Mouse (Mus musculus) adrenal gland, adult (tissue): ENCODE results near the gene 1700092M07Rik.

Experiments
- DNase-seq, 2 experiments: peaks; one replicate each; pipeline ENCODE4 v3.0.0; 2022 to 2023; ENCODE audit warnings: low spot score in 1 of 2; ENCODE audit not compliant: inconsistent age in 2 of 2

Gene 1700092M07Rik

DNA sequence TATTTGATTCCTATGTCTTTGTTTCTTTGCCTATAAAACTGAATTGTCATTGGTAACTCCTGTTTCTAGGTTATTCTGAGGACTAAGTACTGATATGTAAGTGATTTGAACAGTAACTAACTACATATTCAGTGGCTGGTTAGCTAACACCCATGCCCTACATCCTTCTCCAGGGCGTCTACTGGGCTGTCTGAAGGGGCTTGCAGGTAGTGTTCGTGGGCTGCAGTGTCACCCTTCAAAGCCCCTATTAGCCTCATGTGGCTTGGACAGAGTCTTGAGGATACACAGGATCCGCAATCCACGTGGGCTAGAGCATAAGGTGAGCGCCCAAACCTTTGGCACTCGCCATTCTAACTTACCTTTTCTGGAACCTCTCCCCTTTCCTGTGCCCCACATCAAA lies 872 bp upstream of the 1700092M07Rik start:
- DNase-seq: no peak

DNA sequence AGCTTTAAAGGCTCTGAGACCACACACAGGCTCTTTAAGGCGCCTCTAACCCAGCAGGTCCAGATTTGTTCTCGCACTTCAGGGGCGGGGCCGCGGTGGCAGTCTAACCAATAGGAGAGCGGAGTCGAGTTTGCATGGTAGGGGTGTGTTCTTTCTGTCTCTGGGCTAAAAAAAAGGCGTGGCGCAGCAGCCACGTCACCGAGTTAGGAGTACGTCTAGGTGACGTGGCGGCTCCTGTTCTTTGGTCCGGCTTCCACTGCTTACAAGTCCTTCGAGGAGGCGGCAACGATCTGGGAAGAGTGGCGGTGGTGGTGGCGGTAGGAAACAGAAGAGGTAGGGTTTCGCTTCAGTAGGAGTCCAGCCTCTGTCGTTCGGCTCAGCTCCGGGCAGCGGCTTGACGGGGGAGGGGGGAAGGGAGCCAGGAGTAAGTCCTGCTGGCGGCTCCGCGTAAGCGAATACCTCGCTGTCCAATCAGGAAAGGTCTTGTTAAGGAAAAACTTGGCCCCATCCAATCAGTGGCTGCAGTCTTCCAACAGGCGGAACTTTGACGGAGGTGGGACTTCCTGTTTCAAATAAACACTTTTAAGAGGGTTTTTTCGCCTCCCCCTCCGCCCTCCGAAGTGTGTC lies 838 bp downstream of the 1700092M07Rik start, which contains the start of gene Stx5a:
Gene Stx5a, plus strand, starts transcription at position 171 of the 627 bp plus-strand sequence.
- peak; percentile 97 to 99 for DNase-seq

DNA sequence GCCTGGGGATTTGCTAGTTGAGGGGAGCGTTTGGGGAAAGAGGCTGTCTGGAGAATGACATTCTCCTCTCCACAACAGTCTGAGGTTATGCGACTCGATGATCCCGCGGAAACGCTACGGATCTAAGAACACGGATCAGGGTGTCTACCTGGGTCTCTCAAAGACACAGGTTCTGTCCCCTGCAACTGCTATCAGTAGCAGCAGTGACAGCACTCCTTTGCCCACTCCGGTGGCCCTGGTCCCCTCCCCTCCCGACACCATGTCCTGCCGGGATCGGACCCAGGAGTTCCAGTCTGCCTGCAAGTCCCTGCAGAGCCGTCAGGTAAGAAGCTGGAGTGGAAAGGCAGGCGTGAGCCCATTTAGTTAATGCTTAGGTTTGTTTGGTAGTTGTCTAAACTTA lies 1.7 kb downstream of the 1700092M07Rik start:
- DNase-seq: peak in 1 of 2 experiments; percentile 44

DNA sequence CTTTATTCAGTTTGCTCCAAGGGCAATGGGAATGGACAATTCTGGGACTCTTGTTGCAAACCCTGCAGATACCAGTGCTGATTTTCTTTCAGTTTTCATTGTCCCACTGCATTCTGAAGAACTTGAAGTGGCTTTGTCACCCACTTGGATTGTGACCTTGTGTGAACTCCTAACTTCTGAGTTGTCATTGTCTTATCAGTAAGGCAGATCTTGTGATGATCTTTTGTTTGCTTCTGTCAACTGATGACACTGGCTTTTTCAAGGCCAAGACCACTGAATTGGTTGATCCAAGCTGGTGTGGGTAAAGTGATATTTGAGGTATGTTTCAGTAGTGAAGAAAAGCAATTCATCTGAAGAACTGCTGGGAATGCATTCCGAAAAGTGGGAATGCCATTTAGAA lies 4.9 kb downstream of the 1700092M07Rik start:
- peak in 1 of 2 experiments; percentile 53 for DNase-seq

DNA sequence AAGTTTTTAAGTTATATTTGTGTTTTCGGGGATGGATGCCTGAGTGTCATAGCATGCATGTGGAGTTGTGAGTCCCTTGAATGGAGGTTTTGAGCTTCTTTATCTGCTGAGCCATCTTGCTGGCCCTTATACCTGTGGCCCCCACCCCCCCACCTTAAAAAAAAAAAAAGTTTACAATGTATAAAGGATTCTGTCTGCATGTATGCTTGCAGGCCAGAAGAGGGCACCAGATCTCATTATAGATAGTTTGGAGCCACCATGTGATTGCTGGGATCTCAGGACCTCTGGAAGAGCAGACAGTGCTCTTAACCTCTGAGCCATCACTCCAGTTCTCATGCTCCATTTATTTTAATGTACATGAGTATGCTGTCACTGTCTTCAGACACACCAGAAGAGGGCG lies 6.8 kb downstream of the 1700092M07Rik start:
- no peak for DNase-seq

DNA sequence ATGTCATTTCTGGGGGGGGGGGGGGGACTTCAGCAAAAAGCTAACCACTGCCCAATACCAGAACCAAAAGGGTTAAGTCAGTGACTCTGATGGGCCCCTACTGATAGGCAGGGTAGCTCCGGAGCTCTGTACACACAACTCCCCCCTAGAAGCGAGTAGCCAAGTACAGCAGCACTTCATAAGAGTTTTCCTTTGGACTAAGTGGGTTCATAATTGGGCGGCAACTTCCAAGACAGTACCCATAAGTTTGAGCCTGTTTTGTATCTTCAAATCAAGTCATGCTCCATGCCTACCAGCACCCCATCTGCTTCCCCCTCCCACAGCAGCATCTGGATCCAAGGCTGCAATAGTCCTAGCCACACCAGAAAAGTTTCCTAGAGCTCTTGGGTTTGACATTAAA lies 15.1 kb downstream of the 1700092M07Rik start:
- no peak for DNase-seq

DNA sequence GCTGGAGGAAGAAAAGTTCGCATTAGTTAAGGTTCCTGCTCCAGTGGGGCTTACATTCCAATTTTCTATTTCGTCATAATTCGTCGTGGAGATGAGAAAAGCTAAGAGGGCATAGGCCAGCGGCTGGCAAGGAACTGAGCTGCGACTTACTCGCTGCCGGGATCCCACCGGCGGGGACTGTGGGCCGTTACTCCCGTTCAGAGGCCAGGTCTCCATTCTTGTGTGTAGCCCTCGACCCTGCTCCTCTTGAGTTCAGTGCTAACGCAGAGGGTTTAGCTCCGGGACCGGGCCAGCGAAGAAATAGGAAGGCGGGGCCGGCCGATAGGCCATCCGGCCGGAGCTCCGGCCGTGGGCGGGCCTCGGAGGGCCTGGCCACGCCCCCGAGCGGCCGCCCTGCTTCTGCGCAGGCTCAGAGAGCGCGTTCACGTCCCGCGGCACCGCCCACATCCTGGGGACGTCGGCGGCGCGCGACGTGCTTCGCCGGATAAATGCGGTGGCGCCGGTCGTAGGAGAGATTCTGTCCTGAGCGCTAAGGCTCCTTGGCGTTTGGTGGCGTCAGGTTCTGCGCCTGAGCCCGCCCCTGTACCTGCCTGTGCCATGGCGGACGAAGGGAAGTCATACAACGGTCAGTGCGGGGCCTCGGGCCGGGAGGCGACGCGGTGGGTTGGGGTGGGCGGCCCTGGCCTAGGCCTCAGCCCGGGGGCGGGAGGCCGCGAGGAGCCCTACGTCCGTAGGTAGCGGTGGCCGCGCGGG lies 16.3 kb downstream of the 1700092M07Rik start, which contains the start of gene Nxf1:
Gene Nxf1, plus strand, starts transcription at position 439 of the 753 bp plus-strand sequence.
- DNase-seq: peak; percentile 94 to 97

DNA sequence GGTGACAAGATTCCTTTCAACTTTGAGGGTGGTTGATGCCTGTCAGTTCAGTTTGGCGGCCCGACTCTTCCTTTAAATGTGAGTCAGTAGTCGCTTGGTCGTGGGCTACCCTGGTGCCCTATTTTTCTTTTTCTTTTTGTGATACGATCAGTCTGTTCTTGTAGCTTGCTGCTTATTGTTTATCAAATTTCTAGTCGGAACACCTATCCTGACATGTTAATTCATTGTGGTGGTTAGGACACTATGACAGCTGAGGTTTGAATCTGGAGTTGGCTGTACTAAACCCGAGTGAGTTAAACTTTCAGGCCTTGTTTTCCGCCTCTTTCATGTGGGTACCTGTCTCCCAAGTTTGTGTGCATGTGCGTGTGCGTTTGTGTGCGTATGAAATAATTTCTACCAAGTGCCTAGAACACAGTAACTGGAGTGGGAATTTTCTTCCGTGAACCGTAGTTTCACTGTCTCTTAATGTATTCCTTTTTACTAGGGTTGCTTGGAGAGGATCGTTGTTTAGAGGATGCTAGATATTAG lies 17.0 kb downstream of the 1700092M07Rik start:
- no peak for DNase-seq

DNA sequence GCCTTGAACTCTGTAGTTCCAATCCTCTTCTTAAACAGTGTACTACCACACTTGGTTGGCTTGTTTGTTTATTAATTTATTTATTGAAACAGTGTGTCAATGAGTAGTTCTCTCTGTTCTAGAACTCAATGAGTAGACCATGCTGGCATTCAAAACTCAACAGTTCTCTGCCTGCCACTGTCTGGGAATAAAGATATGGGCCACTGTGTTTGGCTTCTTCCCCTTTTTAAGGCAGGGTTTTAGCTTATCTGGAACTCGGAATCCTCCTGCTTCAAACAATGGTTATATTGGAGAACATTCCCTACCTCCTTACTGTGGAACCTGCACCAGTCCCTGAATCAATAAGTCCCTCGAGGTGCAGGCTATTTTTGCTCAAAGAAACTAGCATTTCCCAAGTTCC lies 18.4 kb downstream of the 1700092M07Rik start:
- DNase-seq: no peak

DNA sequence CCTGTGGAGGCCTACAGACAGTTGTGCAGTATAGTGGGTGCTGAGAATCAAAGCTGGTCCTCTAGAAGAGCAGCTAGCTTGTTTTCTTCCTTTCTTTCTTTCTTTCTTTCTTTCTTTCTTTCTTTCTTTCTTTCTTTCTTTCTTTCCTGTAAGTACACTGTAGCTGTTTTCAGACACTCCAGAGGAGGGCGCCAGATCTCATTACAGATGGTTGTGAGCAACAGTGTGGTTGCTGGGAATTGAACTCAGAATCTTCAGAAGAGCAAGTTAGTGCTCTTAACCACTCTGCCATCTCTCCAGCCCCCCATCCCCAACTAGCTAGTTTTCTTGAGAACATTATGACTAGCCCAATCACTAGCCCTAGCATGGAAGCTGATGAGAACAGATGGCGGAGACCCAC lies 20.2 kb downstream of the 1700092M07Rik start:
- DNase-seq: no peak

DNA sequence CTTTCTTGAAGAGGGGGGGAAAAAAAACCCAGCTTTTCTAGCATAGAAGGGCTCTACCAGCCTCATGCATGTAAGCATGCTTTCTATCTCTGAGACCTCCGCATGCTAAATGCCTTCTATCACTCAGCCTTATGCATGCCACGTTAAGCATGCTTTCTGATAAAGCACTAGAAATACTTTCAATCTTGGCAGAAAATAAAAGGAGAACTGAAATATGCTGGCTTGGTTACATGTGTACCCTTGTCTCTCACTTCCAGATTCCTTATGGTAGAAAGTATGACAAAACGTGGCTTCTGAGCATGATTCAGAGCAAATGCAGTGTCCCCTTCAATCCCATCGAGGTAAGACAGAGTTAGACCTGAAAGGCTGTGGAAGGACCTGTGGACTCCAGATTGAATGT lies 22.8 kb downstream of the 1700092M07Rik start:
- DNase-seq: no peak

DNA sequence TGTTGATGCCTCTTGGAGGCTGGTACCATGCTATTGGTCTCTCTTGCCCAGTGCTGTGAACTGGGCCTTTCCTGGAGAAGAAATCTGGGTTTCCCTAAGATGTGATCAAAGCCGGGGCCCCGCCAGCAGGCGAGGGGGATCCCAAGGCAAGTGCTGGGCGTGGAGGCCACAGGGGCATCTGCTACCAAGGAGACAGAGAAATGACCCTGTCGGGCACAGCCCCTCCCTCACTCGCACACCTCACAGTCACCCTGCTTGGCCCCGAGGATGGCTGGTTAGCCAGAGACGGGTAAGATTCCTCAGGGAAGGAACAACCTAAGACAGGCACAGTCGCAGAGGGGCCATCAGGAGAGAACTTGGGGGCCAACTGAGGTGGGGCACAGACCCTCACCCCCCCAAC lies 25.0 kb downstream of the 1700092M07Rik start:
- DNase-seq: no peak

DNA sequence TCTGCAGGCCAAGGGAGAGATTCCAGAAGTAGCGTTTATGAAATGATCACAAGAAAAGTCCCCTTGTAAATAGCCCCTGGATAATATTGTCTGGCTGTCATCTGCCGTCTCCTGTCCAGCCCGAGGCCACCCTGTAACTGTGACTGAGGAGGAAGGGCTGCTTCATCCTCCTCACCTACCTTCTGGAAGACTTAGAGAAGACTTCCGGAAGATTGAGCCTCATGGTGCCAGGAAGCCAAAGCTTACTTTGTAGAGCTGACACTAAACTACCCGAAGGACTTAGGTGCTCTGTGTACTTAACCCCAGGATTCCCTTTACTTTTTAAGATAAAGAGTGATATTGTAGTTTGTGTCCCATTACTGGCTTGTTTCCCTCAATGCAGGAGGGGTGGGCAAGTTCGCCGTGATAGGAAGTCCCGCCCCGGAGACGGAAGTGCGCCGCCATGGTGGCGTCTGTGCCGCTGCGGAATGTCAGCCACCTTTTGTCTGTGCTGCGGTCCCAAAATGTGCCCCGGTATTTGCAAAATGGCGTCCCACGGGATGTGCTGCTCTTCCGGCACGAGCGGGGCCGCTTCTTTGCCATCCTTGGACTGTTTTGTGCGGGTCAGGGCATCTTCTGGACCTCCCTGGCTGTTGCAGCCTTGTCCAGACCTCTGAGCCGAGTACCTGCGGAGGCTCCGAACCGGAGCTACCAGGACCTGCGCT lies 30.2 kb downstream of the 1700092M07Rik start, which contains the start of gene Tmem223:
Gene Tmem223, plus strand, starts transcription at position 430 of the 704 bp plus-strand sequence.
- DNase-seq: peak; percentile 86 to 95

DNA sequence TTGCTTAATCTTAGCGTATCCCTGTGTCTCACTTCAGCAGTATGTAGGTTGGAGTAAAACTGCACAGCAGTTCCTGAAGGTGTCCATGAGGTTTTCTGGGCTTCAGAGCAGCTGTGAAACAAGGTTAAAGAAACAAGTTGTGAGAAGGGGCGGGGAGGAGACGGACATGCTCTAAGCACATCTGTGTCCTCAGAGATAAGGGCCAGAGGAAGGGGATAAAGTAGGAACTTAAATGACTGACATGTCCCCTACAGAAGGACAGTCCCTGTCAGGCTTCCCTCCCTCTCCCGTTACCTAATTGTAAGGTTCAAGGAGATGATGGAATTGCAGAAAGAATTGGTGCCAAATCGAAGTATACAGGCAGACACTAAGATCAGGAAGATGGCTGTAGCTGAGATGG lies 32.5 kb downstream of the 1700092M07Rik start:
- DNase-seq: no peak

DNA sequence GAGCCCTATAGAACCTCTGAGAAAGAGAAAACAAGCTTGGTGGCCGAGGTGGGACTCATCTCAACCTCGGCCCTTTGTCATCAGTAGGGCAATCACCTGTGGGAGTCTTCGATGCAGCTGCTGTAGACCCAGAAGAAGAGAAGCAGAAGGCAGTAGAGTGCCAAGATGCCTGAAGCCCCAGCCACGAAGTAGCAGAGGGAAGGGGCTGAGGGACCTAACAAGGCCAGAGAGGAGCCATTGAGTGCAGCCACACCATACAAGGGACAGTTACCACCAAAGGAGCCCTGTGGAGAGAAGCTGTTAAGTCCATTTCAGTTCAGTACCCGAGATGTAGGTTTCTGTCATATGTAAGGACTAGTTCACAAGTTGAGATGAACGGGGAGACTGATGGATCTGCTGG lies 32.9 kb downstream of the 1700092M07Rik start:
- peak in 1 of 2 experiments; percentile 54 for DNase-seq

DNA sequence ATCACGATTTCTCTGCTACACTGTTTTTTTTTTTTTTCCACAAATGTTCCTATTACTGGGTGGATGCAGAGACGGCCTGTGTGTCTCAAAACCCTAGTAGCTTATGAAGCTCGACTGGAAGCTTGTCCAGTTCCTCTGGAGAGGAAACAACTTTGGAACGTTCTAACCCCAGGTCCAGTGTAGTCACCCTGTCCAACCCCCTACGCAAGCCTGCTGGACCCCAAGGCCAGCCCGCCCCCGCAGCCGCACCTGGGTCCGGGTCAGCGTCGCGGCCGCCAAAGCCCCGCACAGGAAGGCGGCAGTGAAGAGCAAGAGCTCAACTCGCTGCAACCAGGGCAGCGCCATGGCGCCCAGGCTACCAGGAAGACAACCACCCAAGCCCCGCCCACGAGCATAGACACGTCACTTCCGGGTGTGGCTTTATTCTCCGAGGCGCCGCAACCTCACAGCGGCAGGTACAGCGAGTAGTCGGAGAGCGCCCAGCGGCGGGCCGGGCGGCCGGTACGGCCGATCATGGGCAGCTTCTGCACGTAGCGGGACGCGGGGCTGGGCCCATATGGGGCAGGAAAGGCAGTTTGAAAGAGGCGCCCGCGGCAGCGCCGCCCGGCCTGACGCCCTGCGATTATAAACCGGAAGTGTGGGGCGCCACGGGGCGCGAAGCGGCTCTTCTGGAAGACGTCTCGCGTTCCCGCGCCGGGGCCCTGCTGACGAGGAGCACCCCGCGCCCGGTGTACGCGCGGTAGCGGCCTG lies 33.7 kb downstream of the 1700092M07Rik start, which contains the start of gene Tmem179b:
Gene Tmem179b, minus strand, starts transcription at position 382 of the 750 bp plus-strand sequence.
- peak; percentile 96 to 99 for DNase-seq

DNA sequence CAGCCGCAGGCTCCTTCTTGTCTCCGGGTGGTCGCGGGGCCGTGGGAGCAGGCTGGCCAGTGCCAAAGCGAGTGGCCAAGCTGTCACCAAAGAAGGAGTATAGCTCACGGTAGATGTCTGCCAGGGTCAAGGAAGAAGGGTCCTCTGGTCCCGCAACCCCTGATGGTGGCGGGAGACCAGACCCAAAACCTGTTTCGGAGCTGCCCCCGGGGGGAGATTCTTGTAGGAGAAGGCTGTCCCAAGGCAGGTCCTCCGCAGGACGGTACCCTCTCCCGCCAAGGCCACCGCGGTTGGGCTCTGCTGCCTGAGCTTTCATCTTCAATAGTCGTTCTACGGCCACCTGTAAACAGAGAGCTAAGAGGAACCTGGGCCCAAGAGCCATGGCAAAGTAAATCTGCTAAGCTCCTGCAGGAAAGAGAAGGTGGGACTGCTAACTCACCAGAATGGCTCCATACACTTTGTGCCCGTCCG lies 34.5 kb downstream of the 1700092M07Rik start:
- DNase-seq: peak; percentile 61 to 82

DNA sequence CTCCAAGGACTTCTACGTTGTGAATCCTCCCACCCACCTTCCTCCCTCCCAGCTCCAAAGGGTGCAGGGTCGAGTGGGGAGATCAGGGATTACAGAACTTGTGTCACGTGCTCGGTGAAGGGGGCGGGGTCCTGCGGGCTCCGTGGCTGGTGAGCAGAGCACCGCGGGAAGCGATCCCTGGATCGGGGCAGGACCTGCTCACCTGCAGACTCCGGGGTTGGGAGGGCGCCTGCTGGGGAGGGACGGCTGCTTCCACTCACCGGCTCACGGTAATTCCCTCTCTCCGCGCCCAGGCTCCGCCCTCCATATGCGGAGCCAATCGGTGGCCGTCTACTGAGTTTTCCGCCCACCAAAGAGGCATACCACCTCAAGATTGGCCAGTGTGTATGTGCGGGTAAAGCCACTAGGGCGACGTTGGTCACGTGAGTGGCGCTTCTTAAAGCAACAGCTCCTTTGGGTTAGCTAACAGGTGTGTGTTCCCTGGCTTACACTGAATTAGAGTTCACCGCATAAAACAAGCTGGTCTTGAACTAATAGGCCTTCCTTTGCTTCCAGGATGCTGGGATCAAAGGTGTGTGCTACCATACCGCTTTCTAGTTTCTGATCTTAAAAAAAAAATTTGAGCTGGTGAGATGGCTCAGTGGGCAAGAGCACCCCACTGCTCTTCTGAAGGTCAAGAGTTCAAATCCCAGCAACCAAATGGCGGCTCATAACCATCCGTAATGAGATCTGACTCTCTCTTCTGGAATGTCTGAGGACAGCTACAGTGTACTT lies 45.7 kb downstream of the 1700092M07Rik start, which contains the start of gene Taf6l:
Gene Taf6l, minus strand, starts transcription at position 410 of the 774 bp plus-strand sequence.
- DNase-seq: peak; percentile 93 to 97

DNA sequence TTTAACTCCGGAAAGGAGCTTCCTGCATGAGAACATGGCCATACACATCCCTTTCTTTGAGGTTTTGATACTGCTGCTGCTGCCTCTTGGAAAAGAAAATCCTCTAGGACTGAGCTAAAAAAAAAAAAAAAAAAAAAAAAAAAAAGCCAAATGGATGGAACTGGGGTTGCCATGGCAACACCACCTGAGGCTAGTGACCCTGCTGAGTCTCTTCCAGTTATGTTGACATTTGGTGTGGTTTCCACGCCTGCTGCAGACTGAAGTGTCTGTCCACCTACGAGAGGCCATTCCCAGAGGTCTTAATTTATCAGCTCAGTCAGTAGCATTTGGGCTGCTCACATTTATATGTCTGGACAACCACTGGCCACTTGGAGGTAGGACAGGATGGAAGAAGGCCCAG lies 48.0 kb downstream of the 1700092M07Rik start:
- no peak for DNase-seq

DNA sequence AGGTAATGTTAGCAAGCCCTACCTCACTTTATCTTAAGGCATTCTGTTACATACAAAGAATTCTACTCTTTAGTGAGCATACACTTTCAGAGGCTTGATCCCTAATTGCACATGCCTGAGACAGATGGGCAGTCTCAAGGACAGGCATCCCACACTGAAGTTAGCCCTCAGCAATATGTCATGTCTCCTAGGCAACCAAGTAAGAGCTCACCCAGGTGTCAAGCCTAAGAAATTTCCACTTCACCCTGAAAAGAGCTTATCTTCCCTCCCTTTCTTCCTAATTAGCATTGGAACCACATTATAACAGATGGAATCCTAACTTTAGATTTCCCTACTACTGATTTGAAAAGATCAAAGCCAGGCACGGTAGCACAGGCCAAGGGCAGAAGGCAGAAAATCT lies 48.7 kb downstream of the 1700092M07Rik start:
- peak in 1 of 2 experiments; percentile 47 for DNase-seq
